Mouse (Mus musculus): Measurements from ENCODE around the gene Cep95. TPM values are rescaled to one million over a fixed set of nuclear protein-coding genes. Genes with fewer than 3 reads are reported as not detected.
A peak's percentile ranks its signal among the peaks of the same experiment; 100 is the strongest.
"Not testable (repeated sequence)": the region's sequence is repeated elsewhere in the genome, so short reads cannot be mapped to it uniquely, and the experiment has no call there.

Cep95 gene
- polyA plus RNA-seq, 1 experiment from 2014 or later, result 21.8 TPM

DNA sequence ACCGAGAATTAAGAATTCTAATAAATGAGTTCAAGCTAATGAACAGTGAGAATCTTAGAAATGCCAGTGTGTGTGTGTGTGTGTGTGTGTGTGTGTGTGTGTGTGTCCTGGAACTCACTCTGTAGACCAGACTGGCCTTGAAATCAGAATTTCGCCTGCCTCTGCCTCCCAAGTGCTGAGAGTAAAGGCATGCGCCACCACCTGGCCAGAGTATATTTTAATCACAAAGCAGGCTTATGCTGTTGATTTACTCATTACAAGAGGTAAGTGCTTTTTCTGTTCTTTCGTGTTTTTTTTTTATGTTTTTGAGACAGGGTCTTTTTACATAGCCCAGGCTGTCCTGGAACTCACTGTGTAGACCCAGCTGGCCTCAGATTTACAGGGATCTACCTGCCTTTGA is 4.8 kb downstream of the Cep95 start:
- WGBS, result 80% methylated on average over 4 of the region's 4 CpGs
- H3K27me3 ChIP-seq (ENCODE audit: control insufficient read depth, insufficient read depth, low read depth, low read length), result no peaks in the 10 kb centered on the region
- H3K9me3 ChIP-seq (ENCODE audit: control insufficient read depth, low read length), result peaks cover 4% of the 10 kb centered on the region; the same call in 1 of the 2 replicates
- ATAC-seq (ENCODE audit: low read depth), result no peak
- no peak overlapping the region for H3K27ac ChIP-seq (ENCODE audit: low read length)
- peaks cover 21% of the 10 kb centered on the region for H3K36me3 ChIP-seq (ENCODE audit: control insufficient read depth, insufficient read depth, low read length)
- H3K4me1 ChIP-seq (replicated peaks; ENCODE audit: control insufficient read depth, insufficient read depth, low read length), result peaks cover 5% of the 10 kb centered on the region; the same call in 1 of the 2 replicates
- no peak overlapping the region for H3K4me3 ChIP-seq (ENCODE audit: low read length)
- H3K9ac ChIP-seq (ENCODE audit: low read length), result no peak overlapping the region
- H3K4me2 ChIP-seq (ENCODE audit: low read depth, low read length), result no peak overlapping the region

DNA sequence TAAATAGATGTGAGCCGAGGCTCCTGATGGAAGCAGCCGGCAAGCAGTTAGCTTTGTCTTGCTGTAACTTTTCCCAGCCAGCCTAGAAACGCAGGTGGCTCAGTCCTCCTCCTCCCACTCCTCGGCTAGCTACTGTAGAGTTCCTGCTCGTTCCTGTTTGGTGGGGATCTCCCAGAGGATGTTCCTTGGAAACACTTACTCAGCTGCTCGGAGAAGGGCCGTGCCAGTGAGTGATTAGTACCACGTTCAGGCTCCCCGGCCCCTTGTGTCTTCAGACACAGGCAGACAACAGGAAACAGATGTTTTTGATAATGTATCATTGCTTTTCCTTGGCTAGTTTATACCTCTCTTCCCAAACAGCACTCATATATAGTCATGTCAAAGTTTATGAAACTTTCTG is 6.6 kb downstream of the Cep95 start:
- no peak overlapping the region for H3K27ac ChIP-seq (ENCODE audit: low read length)
- H3K27me3 ChIP-seq (ENCODE audit: control insufficient read depth, insufficient read depth, low read depth, low read length), result no peaks in the 10 kb centered on the region
- ATAC-seq (ENCODE audit: low read depth), result peak; percentile 52; the same call in 1 of the 2 replicates
- no peak overlapping the region for H3K4me3 ChIP-seq (ENCODE audit: low read length)
- H3K9me3 ChIP-seq (ENCODE audit: control insufficient read depth, low read length), result peaks cover 4% of the 10 kb centered on the region; the same call in 1 of the 2 replicates
- WGBS, result 55% methylated on average over 9 of the region's 9 CpGs
- H3K4me2 ChIP-seq (ENCODE audit: low read depth, low read length), result no peak overlapping the region
- 0 out of 2 replicates have a peak, but pooled peaks cover 2% of the 10 kb centered on the region for H3K4me1 ChIP-seq (replicated peaks; ENCODE audit: control insufficient read depth, insufficient read depth, low read length)
- H3K36me3 ChIP-seq (ENCODE audit: control insufficient read depth, insufficient read depth, low read length), result peaks cover 26% of the 10 kb centered on the region
- no peak overlapping the region for H3K9ac ChIP-seq (ENCODE audit: low read length)

DNA sequence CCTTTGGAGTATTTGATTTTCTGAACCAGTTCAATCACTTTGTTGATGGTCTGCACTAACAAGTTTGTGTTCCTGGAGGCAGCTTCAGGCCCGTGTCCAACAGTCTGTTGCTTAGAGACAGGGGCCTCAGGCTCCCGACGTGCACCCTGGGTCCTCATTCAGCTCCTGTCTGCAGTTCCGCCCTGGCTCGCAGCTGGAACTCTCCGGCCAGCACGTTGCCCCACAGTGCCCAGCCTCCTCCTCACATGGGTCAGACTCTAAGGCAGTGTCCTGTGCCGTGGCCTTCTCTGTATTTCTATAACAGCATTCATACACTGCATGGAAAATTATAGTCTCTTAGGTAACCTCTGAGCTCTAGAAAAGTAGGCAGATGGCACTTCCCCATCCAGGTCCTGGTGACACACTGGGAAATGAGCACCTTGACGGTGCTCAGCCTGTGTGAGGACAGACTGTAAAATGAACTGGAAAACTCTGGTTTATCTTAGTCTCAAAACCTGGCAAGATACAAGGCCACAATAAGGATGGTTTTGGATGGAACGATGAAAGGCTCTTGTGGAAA is 13.1 kb downstream of the Cep95 start:
- Histone ChIP-seq H3K9me3 (ENCODE audit: control insufficient read depth, low read length) (peaks cover 4% of the 10 kb centered on the region; the same call in 1 of the 2 replicates), H3K36me3 (ENCODE audit: control insufficient read depth, insufficient read depth, low read length) (peaks cover 42% of the 10 kb centered on the region), H3K4me1 (replicated peaks; ENCODE audit: control insufficient read depth, insufficient read depth, low read length) (no peaks in the 10 kb centered on the region), H3K27ac (ENCODE audit: low read length) (no peak overlapping the region), H3K4me2 (ENCODE audit: low read depth, low read length) (no peak overlapping the region), H3K9ac (ENCODE audit: low read length) (no peak overlapping the region), H3K27me3 (ENCODE audit: control insufficient read depth, insufficient read depth, low read depth, low read length) (no peaks in the 10 kb centered on the region), H3K4me3 (ENCODE audit: low read length) (no peak overlapping the region)
- no peak for ATAC-seq (ENCODE audit: low read depth)
- 89% methylated on average over 10 of the region's 10 CpGs for WGBS

DNA sequence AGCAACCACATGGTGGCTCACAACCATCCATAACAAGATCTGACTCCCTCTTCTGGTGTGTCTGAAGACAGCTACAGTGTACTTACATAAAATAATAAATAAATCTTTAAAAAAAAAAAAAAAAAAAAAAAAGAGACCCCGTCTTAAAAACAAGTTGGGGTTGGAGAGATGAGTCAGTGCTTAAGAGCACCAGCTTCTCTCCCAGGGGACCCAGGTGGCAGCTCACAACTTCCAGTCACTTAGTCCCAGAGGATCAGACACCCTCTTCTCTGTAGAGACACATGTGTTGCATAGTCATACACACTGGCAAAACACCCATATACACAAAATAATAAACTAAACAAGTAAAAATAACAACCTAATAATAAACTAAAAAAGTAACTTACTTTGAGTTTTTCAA is 18.4 kb downstream of the Cep95 start:
- H3K9ac ChIP-seq (ENCODE audit: low read length); H3K27ac ChIP-seq (ENCODE audit: low read length); H3K4me3 ChIP-seq (ENCODE audit: low read length); H3K9me3 ChIP-seq (ENCODE audit: control insufficient read depth, low read length); ATAC-seq (ENCODE audit: low read depth); H3K4me1 ChIP-seq (replicated peaks; ENCODE audit: control insufficient read depth, insufficient read depth, low read length); H3K27me3 ChIP-seq (ENCODE audit: control insufficient read depth, insufficient read depth, low read depth, low read length); H3K4me2 ChIP-seq (ENCODE audit: low read depth, low read length): not testable (repeated sequence)
- peaks cover 30% of the 10 kb centered on the region for H3K36me3 ChIP-seq (ENCODE audit: control insufficient read depth, insufficient read depth, low read length)
- WGBS, result 40% methylated on average over 1 of the region's 1 CpGs

DNA sequence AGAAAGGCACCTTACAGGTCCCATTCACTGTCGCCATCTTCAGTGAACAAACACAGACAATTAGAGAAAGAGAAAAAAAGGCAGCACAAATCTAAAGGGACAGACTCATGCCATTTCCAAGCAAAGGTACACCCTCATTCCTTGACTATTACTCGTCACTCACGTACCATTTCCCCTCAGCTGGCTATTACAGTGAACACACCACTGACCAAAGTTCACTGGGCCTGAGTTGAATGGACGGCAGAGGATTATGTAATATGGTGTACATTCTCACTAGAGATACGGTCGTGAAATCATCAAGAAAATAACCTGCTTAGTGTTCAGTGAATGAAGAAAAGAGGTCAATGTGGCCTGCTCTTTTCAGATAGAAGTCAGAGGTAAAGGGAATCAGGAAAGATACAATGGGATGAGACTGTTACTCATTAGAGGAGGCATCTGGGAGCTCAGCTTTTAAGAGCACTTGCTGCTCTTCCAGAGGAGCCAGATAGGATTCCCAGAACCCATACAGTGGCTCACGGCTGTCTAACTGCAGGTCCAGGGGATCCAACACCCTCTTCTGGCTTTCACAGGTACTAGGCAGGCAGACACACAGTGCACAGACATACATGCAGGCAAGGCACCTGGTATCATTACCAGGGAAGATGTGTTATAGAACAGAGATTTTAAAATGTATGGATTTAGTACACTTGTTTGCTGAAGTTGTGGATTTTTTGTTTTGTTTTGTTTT is 23.5 kb downstream of the Cep95 start:
- Histone ChIP-seq H3K4me2 (ENCODE audit: low read depth, low read length) (no peak overlapping the region), H3K27ac (ENCODE audit: low read length) (no peak overlapping the region), H3K4me1 (replicated peaks; ENCODE audit: control insufficient read depth, insufficient read depth, low read length) (no peaks in the 10 kb centered on the region), H3K4me3 (ENCODE audit: low read length) (no peak overlapping the region), H3K9me3 (ENCODE audit: control insufficient read depth, low read length) (no peaks in the 10 kb centered on the region), H3K9ac (ENCODE audit: low read length) (no peak overlapping the region), H3K27me3 (ENCODE audit: control insufficient read depth, insufficient read depth, low read depth, low read length) (no peaks in the 10 kb centered on the region), H3K36me3 (ENCODE audit: control insufficient read depth, insufficient read depth, low read length) (peaks cover 39% of the 10 kb centered on the region)
- no peak for ATAC-seq (ENCODE audit: low read depth)
- WGBS, result 86% methylated on average over 7 of the region's 7 CpGs

DNA sequence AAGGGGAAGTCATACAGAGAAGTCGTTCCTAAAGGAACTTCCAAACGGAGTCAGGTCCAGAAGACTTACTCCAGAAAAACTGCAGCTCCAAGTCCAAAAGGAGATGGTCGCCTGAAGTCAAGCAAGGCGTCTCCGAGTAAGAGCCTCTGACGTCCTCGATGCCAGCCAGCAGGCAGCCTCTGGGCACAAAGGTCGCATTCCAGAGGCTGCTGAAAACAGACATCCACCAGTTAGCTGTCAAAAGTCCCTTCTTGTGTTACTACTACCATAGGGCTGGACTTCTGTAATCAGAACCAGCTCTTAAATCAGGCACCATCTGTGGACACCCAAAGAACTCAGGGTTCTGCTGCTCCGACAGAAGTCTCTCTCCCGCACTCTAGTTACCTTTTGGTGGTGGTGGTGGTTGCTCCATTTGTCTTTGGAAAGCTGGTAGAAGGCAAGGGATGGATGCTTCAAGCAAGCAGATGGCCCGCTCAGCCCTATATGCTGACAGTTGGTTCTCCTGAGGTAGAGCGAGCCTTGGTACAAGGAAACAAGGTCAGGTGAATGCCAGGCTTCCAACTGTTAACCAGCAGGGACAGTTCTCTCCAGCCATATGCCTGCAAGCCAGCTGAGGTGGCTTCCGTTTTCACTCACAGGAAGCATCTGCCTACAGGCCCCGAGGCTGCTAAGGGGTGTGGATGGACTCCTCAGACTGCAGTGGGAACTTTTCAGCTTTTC is 25.7 kb downstream of the Cep95 start:
- H3K36me3 ChIP-seq (ENCODE audit: control insufficient read depth, insufficient read depth, low read length), result peaks cover 44% of the 10 kb centered on the region
- H3K27me3 ChIP-seq (ENCODE audit: control insufficient read depth, insufficient read depth, low read depth, low read length), result no peaks in the 10 kb centered on the region
- H3K9ac ChIP-seq (ENCODE audit: low read length), result no peak overlapping the region
- no peak for ATAC-seq (ENCODE audit: low read depth)
- H3K4me2 ChIP-seq (ENCODE audit: low read depth, low read length), result no peak overlapping the region
- WGBS, result 66% methylated on average over 14 of the region's 14 CpGs
- no peaks in the 10 kb centered on the region for H3K9me3 ChIP-seq (ENCODE audit: control insufficient read depth, low read length)
- H3K4me1 ChIP-seq (replicated peaks; ENCODE audit: control insufficient read depth, insufficient read depth, low read length), result 0 out of 2 replicates have a peak, but pooled peaks cover 2% of the 10 kb centered on the region
- no peak overlapping the region for H3K4me3 ChIP-seq (ENCODE audit: low read length)
- no peak overlapping the region for H3K27ac ChIP-seq (ENCODE audit: low read length)

DNA sequence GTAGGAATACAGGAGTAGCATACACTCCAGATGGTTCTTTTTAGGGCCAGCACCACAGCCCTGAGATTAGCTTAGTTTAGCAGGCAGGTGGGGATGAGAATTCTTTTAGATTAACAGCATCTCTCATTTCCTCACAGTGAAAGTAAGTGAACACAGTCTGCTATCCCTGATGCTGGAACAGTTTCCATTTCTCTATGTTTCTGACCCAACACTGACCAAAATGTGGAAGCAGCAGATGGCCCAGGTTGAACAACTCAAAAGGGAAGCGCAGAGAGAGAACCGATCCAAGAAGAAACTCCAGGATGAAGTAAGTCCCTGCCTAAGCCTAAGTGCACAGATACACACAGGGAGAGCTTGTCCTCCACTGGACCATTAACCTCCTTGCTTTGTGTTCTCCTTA is 26.3 kb downstream of the Cep95 start:
- Histone ChIP-seq H3K4me1 (replicated peaks; ENCODE audit: control insufficient read depth, insufficient read depth, low read length) (0 out of 2 replicates have a peak, but pooled peaks cover 2% of the 10 kb centered on the region), H3K9ac (ENCODE audit: low read length) (no peak overlapping the region), H3K9me3 (ENCODE audit: control insufficient read depth, low read length) (no peaks in the 10 kb centered on the region), H3K4me2 (ENCODE audit: low read depth, low read length) (no peak overlapping the region), H3K4me3 (ENCODE audit: low read length) (no peak overlapping the region), H3K36me3 (ENCODE audit: control insufficient read depth, insufficient read depth, low read length) (peaks cover 45% of the 10 kb centered on the region), H3K27ac (ENCODE audit: low read length) (no peak overlapping the region), H3K27me3 (ENCODE audit: control insufficient read depth, insufficient read depth, low read depth, low read length) (no peaks in the 10 kb centered on the region)
- WGBS, result 100% methylated on average over 2 of the region's 2 CpGs
- ATAC-seq (ENCODE audit: low read depth), result no peak

DNA sequence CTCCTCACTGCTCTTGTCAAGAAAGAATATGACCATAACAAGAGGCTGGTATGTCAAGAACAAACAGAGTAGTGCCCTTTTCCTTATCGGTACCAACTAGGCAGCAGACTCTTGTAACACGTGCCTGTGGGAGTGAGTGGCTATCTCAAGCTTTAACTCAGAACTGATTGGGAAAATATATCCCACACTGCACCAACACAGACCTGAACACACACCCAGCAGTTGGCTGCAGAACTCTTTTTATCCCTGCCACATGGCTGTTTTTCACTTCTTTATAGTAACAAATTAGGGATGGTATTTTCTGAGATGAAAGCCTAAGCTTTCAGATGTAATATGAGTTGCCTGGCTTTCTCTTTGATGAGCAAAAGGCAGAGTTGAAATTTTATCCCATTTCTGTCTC is 26.7 kb downstream of the Cep95 start:
- ATAC-seq (ENCODE audit: low read depth), result no peak
- Histone ChIP-seq H3K27ac (ENCODE audit: low read length) (no peak overlapping the region), H3K9me3 (ENCODE audit: control insufficient read depth, low read length) (no peaks in the 10 kb centered on the region), H3K9ac (ENCODE audit: low read length) (no peak overlapping the region), H3K4me2 (ENCODE audit: low read depth, low read length) (no peak overlapping the region), H3K27me3 (ENCODE audit: control insufficient read depth, insufficient read depth, low read depth, low read length) (no peaks in the 10 kb centered on the region), H3K36me3 (ENCODE audit: control insufficient read depth, insufficient read depth, low read length) (peaks cover 46% of the 10 kb centered on the region), H3K4me1 (replicated peaks; ENCODE audit: control insufficient read depth, insufficient read depth, low read length) (0 out of 2 replicates have a peak, but pooled peaks cover 2% of the 10 kb centered on the region), H3K4me3 (ENCODE audit: low read length) (no peak overlapping the region)
- 60% methylated on average over 2 of the region's 2 CpGs for WGBS

DNA sequence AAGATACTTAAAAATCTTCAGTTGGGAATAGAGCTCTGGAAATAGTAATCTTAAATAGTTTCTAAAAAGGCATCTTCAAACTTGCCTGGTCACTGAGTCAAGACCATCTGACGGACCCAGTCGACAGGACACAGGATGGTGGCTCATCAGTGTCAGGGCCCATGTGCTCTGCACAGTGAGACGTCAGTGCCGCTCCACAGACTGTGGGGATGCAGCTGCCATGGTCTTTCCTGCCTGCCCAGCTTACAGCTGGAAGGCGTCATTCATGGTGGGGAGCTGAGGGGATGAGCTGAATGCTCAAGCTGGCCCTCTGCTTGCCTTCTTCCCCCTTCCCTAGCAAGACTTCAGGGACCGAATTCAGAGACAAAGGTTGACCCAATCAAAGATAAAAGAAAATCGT is 27.3 kb downstream of the Cep95 start:
- Histone ChIP-seq H3K27me3 (ENCODE audit: control insufficient read depth, insufficient read depth, low read depth, low read length) (no peaks in the 10 kb centered on the region), H3K9me3 (ENCODE audit: control insufficient read depth, low read length) (no peaks in the 10 kb centered on the region), H3K4me3 (ENCODE audit: low read length) (no peak overlapping the region), H3K4me2 (ENCODE audit: low read depth, low read length) (no peak overlapping the region), H3K4me1 (replicated peaks; ENCODE audit: control insufficient read depth, insufficient read depth, low read length) (peaks cover 4% of the 10 kb centered on the region; the same call in 1 of the 2 replicates), H3K9ac (ENCODE audit: low read length) (no peak overlapping the region), H3K36me3 (ENCODE audit: control insufficient read depth, insufficient read depth, low read length) (peaks cover 41% of the 10 kb centered on the region), H3K27ac (ENCODE audit: low read length) (no peak overlapping the region)
- 58% methylated on average over 7 of the region's 7 CpGs for WGBS
- ATAC-seq (ENCODE audit: low read depth), result peak; percentile 38; the same call in 1 of the 2 replicates
